Mouse (Mus musculus) adrenal gland, adult 2 months (tissue): ENCODE results near the gene Eme2. TPM values are rescaled to one million over a fixed set of nuclear protein-coding genes. Genes with fewer than 3 reads are reported as not detected.

Experiments used
- polyA plus RNA-seq: library from polyadenylated mRNA; depleted of rRNA; stranded (reverse); fragments of >200 nt; gene quantifications from 2 replicates; pipeline ENCODE4 v1.2.3, GENCODE M21; 2012; rRNA removed
- total RNA-seq, 2 experiments: library from RNA; stranded (reverse); gene quantifications; 2 replicates each; pipeline ENCODE4 v1.2.3; 2021

The Eme2 gene
- total and polyA plus RNA-seq, 3 experiments = 39.9 to 58.3 (median 48.0) TPM

Other genes starting within 250 kb of the Eme2 start
- 10 to 100 TPM; 51.8 to 76.0 TPM for gene Slc9a3r2, start 244.8 kb downstream of the Eme2 start, total RNA-seq
- 120 and 150 TPM in 2 replicates for gene Slc9a3r2, start 244.8 kb downstream of the Eme2 start, polyA plus RNA-seq
- gene Npw, start 236.6 kb downstream of the Eme2 start, total RNA-seq = not detected
- 0.60 and 2.4 TPM in 2 replicates for gene Npw, start 236.6 kb downstream of the Eme2 start, polyA plus RNA-seq
- gene Zfp598, start 225.4 kb downstream of the Eme2 start, total RNA-seq = 10 to 100 TPM; 40.8 to 51.3 TPM
- gene Zfp598, start 225.4 kb downstream of the Eme2 start, polyA plus RNA-seq = 86.0 and 99.0 TPM in 2 replicates
- gene Syngr3, start 205.1 kb downstream of the Eme2 start, total RNA-seq = 1 to 10 TPM; 2.0 to 2.4 TPM
- gene Syngr3, start 205.1 kb downstream of the Eme2 start, polyA plus RNA-seq = 2.1 and 5.3 TPM in 2 replicates
- 10 to 100 TPM; 37.7 to 41.6 TPM for gene Gfer, start 198.9 kb downstream of the Eme2 start, total RNA-seq
- gene Gfer, start 198.9 kb downstream of the Eme2 start, polyA plus RNA-seq = 40.7 and 43.1 TPM in 2 replicates
- 1 to 10 TPM; 2.8 to 6.4 TPM for gene Noxo1, start 198.9 kb downstream of the Eme2 start, total RNA-seq
- gene Noxo1, start 198.9 kb downstream of the Eme2 start, polyA plus RNA-seq = 4.9 and 9.4 TPM in 2 replicates
- 10 to 100 TPM; 27.9 to 41.1 TPM for gene Tbl3, start 187.4 kb downstream of the Eme2 start, total RNA-seq
- gene Tbl3, start 187.4 kb downstream of the Eme2 start, polyA plus RNA-seq = 49.0 and 63.2 TPM in 2 replicates
- gene Rnf151, start 177.0 kb downstream of the Eme2 start, total RNA-seq = not detected
- 0.25 and 0.61 TPM in 2 replicates for gene Rnf151, start 177.0 kb downstream of the Eme2 start, polyA plus RNA-seq
- 100 to 1,000 TPM; 718 to 903 TPM for gene Rps2, start 177.0 kb downstream of the Eme2 start, total RNA-seq
- 2,302 and 2,907 TPM in 2 replicates for gene Rps2, start 177.0 kb downstream of the Eme2 start, polyA plus RNA-seq
- 100 to 1,000 TPM; 242 to 306 TPM for gene Ndufb10, start 170.6 kb downstream of the Eme2 start, total RNA-seq
- 277 and 298 TPM in 2 replicates for gene Ndufb10, start 170.6 kb downstream of the Eme2 start, polyA plus RNA-seq
- gene Rpl3l, start 167.3 kb downstream of the Eme2 start, total RNA-seq = under 1 TPM in 1 of 2 experiments, not detected in 1; 0.28 TPM
- 0.17 TPM in 1 of 2 replicates, not detected in the other for gene Rpl3l, start 167.3 kb downstream of the Eme2 start, polyA plus RNA-seq
- 100 to 1,000 TPM in 1 of 2 experiments, 10 to 100 TPM in 1; 95.7 to 101 TPM for gene Msrb1, start 158.4 kb downstream of the Eme2 start, total RNA-seq
- 108 and 118 TPM in 2 replicates for gene Msrb1, start 158.4 kb downstream of the Eme2 start, polyA plus RNA-seq
- gene Hs3st6, start 142.1 kb downstream of the Eme2 start, total RNA-seq = 1 to 10 TPM; 1.8 to 1.9 TPM
- 7.5 TPM in 2 replicates for gene Hs3st6, start 142.1 kb downstream of the Eme2 start, polyA plus RNA-seq
- gene Meiob, start 90.8 kb downstream of the Eme2 start, total RNA-seq = 1 to 10 TPM in 1 of 2 experiments, under 1 TPM in 1; 0.86 to 1.5 TPM
- not detected in 2 replicates for gene Meiob, start 90.8 kb downstream of the Eme2 start, polyA plus RNA-seq
- 100 to 1,000 TPM; 102 to 123 TPM for gene Hagh, start 54.9 kb downstream of the Eme2 start, total RNA-seq
- 115 and 137 TPM in 2 replicates for gene Hagh, start 54.9 kb downstream of the Eme2 start, polyA plus RNA-seq
- gene Fahd1, start 44.7 kb downstream of the Eme2 start, total RNA-seq = 10 to 100 TPM; 25.4 to 43.4 TPM
- gene Fahd1, start 44.7 kb downstream of the Eme2 start, polyA plus RNA-seq = 11.7 and 16.6 TPM in 2 replicates
- 1 to 10 TPM; 5.5 to 6.7 TPM for gene Igfals, start 29.1 kb downstream of the Eme2 start, total RNA-seq
- 11.2 and 18.5 TPM in 2 replicates for gene Igfals, start 29.1 kb downstream of the Eme2 start, polyA plus RNA-seq
- 10 to 100 TPM; 53.1 to 56.6 TPM for gene Nubp2, start 8.7 kb downstream of the Eme2 start, total RNA-seq
- gene Nubp2, start 8.7 kb downstream of the Eme2 start, polyA plus RNA-seq = 38.5 and 55.9 TPM in 2 replicates
- 10 to 100 TPM; 30.8 to 33.1 TPM for gene Spsb3, start 8.4 kb downstream of the Eme2 start, total RNA-seq
- 144 and 179 TPM in 2 replicates for gene Spsb3, start 8.4 kb downstream of the Eme2 start, polyA plus RNA-seq
- 100 to 1,000 TPM; 130 to 150 TPM for gene Mrps34, start within 50 bp of the Eme2 start, total RNA-seq
- gene Mrps34, start within 50 bp of the Eme2 start, polyA plus RNA-seq = 547 and 570 TPM in 2 replicates
- gene Nme3, start 1.4 kb upstream of the Eme2 start, total RNA-seq = 10 to 100 TPM; 70.1 to 73.7 TPM
- 116 and 124 TPM in 2 replicates for gene Nme3, start 1.4 kb upstream of the Eme2 start, polyA plus RNA-seq
- gene Mapk8ip3, start 41.9 kb upstream of the Eme2 start, total RNA-seq = 100 to 1,000 TPM in 1 of 2 experiments, 10 to 100 TPM in 1; 86.6 to 129 TPM
- gene Mapk8ip3, start 41.9 kb upstream of the Eme2 start, polyA plus RNA-seq = 205 and 241 TPM in 2 replicates
- 10 to 100 TPM; 26.7 to 39.1 TPM for gene Jpt2, start 65.6 kb upstream of the Eme2 start, total RNA-seq
- 2.3 and 4.6 TPM in 2 replicates for gene Jpt2, start 65.6 kb upstream of the Eme2 start, polyA plus RNA-seq
- 10 to 100 TPM; 17.8 to 18.2 TPM for gene Cramp1l, start 120.7 kb upstream of the Eme2 start, total RNA-seq
- 15.4 and 16.7 TPM in 2 replicates for gene Cramp1l, start 120.7 kb upstream of the Eme2 start, polyA plus RNA-seq
- 10 to 100 TPM; 27.8 to 28.0 TPM for gene Ift140, start 121.0 kb upstream of the Eme2 start, total RNA-seq
- 20.9 and 21.8 TPM in 2 replicates for gene Ift140, start 121.0 kb upstream of the Eme2 start, polyA plus RNA-seq
- 10 to 100 TPM; 32.2 to 44.8 TPM for gene Tmem204, start 188.5 kb upstream of the Eme2 start, total RNA-seq
- gene Tmem204, start 188.5 kb upstream of the Eme2 start, polyA plus RNA-seq = 59.2 and 64.1 TPM in 2 replicates
- gene Telo2, start 220.9 kb upstream of the Eme2 start, total RNA-seq = 10 to 100 TPM; 16.4 to 24.5 TPM
- gene Telo2, start 220.9 kb upstream of the Eme2 start, polyA plus RNA-seq = 15.5 and 15.7 TPM in 2 replicates
- gene Ptx4, start 225.7 kb upstream of the Eme2 start, total RNA-seq = not detected
- gene Ptx4, start 225.7 kb upstream of the Eme2 start, polyA plus RNA-seq = not detected in 2 replicates
- 10 to 100 TPM; 38.3 to 48.6 TPM for gene Clcn7, start 238.3 kb upstream of the Eme2 start, total RNA-seq
- 33.9 and 37.4 TPM in 2 replicates for gene Clcn7, start 238.3 kb upstream of the Eme2 start, polyA plus RNA-seq